Mouse (Mus musculus) brain, adult 10 weeks (tissue): Measurements from ENCODE around the gene Btbd19. TPM values are rescaled to one million over a fixed set of nuclear protein-coding genes. Genes with fewer than 3 reads are reported as not detected.

Experiments
- polyA plus RNA-seq: library from polyadenylated mRNA; stranded (reverse); fragments of 350-450 nt; fragmentation: Illumina TruSeq; extraction: RNeasy Lipid Tissue Mini Kit (QIAGEN cat#74804); gene quantifications from one replicate; pipeline ENCODE4 v1.2.3, GENCODE M21; 2015; ENCODE audit warnings: low read depth, low replicate concordance

Gene Btbd19
- 14.5 TPM for polyA plus RNA-seq

GRCm38 (mm10) chr4:117125348-117125909 is at the start of gene Btbd19:
Btbd19 (minus strand) TSS chr4:117125725.

GRCm38 (mm10) chr4:117155792-117156355 is 30.3 kb upstream of the Btbd19 start, which contains the start of gene Rps8:
Rps8 (minus strand) TSS chr4:117156243.

GRCm38 (mm10) chr4:117133817-117134600 is 8.5 kb upstream of the Btbd19 start, which contains the start of gene Plk3:
Plk3 (minus strand) TSS chr4:117133963.

GRCm38 (mm10) chr4:117126675-117127290 is 1.3 kb upstream of the Btbd19 start, which contains the start of gene Tctex1d4:
Tctex1d4 (plus strand) TSS chr4:117126794.

GRCm38 (mm10) chr4:117095551-117096452 is 29.7 kb downstream of the Btbd19 start, which contains the start of gene Ptch2:
Ptch2 (plus strand) TSS chr4:117096075.

Other genes with a start within 250 kb of the Btbd19 start
- 7.0 TPM for gene Zswim5, start 248.3 kb downstream of the Btbd19 start, polyA plus RNA-seq
- gene Urod, start 131.3 kb downstream of the Btbd19 start, polyA plus RNA-seq: 91.6 TPM
- 32.8 TPM for gene Hectd3, start 130.4 kb downstream of the Btbd19 start, polyA plus RNA-seq
- 20.6 TPM for gene Eif2b3, start 106.3 kb downstream of the Btbd19 start, polyA plus RNA-seq
- 0.61 TPM for gene Ptch2, start 29.6 kb downstream of the Btbd19 start, polyA plus RNA-seq
- gene Tctex1d4, start 1.1 kb upstream of the Btbd19 start, polyA plus RNA-seq: 1.4 TPM
- gene Plk3, start 8.2 kb upstream of the Btbd19 start, polyA plus RNA-seq: 11.0 TPM
- 859 TPM for gene Rps8, start 30.5 kb upstream of the Btbd19 start, polyA plus RNA-seq
- 0.30 TPM for gene Kif2c, start 56.9 kb upstream of the Btbd19 start, polyA plus RNA-seq
- gene Tmem53, start 126.2 kb upstream of the Btbd19 start, polyA plus RNA-seq: 6.9 TPM
- 0.76 TPM for gene Armh1, start 126.4 kb upstream of the Btbd19 start, polyA plus RNA-seq